Mouse (Mus musculus) thymus, adult 2 months (tissue): Measurements from ENCODE around the gene Spaca3. TPM values are rescaled to one million over a fixed set of nuclear protein-coding genes. Genes with fewer than 3 reads are reported as not detected.

Source experiments
- DNase-seq: peaks from one replicate; pipeline ENCODE4 v3.0.0; 2021
- H3K27ac ChIP-seq: fragments of 200-500 bp; 2 replicates; pipeline ENCODE4 v1.5.1; 2012; ENCODE audit warnings: low read length, control low read depth; ENCODE audit not compliant: control insufficient read depth, insufficient read depth
- H3K27me3 ChIP-seq: fragments of 200-500 bp; 2 replicates; pipeline ENCODE4 v1.6.1; 2012; ENCODE audit warnings: mild to moderate bottlenecking, low read length, moderate library complexity, mixed read lengths; ENCODE audit not compliant: control insufficient read depth, insufficient read depth
- H3K36me3 ChIP-seq: fragments of 200-500 bp; 2 replicates; pipeline ENCODE4 v1.6.1; 2012; ENCODE audit warnings: mild to moderate bottlenecking, low read length, moderate library complexity; ENCODE audit not compliant: control insufficient read depth, insufficient read depth
- H3K4me1 ChIP-seq: fragments of 200-500 bp; replicated peaks from 2 replicates; pipeline ENCODE4 v1.6.1; 2012; ENCODE audit warnings: low read length; ENCODE audit not compliant: control insufficient read depth, insufficient read depth
- H3K4me3 ChIP-seq: fragments of 200-500 bp; 2 replicates; pipeline ENCODE4 v1.5.1; 2012; ENCODE audit warnings: mild to moderate bottlenecking, low read length, control low read depth, moderate library complexity; ENCODE audit not compliant: control insufficient read depth, insufficient read depth
- CTCF ChIP-seq: fragments of 200-500 bp; IDR thresholded peaks from 2 replicates; pipeline ENCODE4 v1.5.1; 2012; ENCODE audit warnings: mild to moderate bottlenecking, control low read depth, low read length, moderate library complexity, borderline replicate concordance; ENCODE audit not compliant: control insufficient read depth, poor library complexity, insufficient read depth; ENCODE audit errors: extremely low read depth
- POLR2A ChIP-seq: fragments of 200-500 bp; IDR thresholded peaks from 2 replicates; pipeline ENCODE4 v1.6.1; 2012; ENCODE audit warnings: mild to moderate bottlenecking, low read length, control low read depth, moderate library complexity; ENCODE audit not compliant: control insufficient read depth, poor library complexity, insufficient read depth; ENCODE audit errors: extremely low read depth
- WGBS: fragments of 180-500 bp; shearing (Covaris S2); methylation state at CpG from one replicate; pipeline ENCODE4 v1.1.7; 2018; 5-methylcytosine and 5-hydroxymethylcytosine counted together
- polyA plus RNA-seq: library from polyadenylated mRNA; depleted of rRNA; stranded (reverse); fragments of >200 nt; gene quantifications from 2 replicates; pipeline ENCODE4 v1.2.3, GENCODE M21; 2012

The Spaca3 gene
- polyA plus RNA-seq, 1 experiment = 0.26 TPM

- Histone ChIP-seq H3K27ac (no peak overlapping the region), H3K27me3 (no peaks in the 10 kb centered on the region), H3K36me3 (no peaks in the 10 kb centered on the region), H3K4me1 (no peaks in the 10 kb centered on the region), H3K4me3 (no peak overlapping the region)
- DNase-seq = no peak
- TF ChIP-seq CTCF (no peak), POLR2A (no peak)
- 62% methylated on average over 2 of the region's 2 CpGs for WGBS
These were observed 14.7 kb upstream of the Spaca3 start for GRCm38 (mm10) chr11:80843435-80843834.

- no peak overlapping the region for H3K4me3 ChIP-seq
- no peaks in the 10 kb centered on the region for H3K36me3 ChIP-seq
- TF ChIP-seq POLR2A = no peak
- TF ChIP-seq CTCF = no peak
- 80% methylated on average over 7 of the region's 7 CpGs for whole genome bisulfite sequencing
- no peak for DNase-seq
- H3K27ac ChIP-seq = no peak overlapping the region
- H3K4me1 ChIP-seq = no peaks in the 10 kb centered on the region
- H3K27me3 ChIP-seq = no peaks in the 10 kb centered on the region
These were observed 12.7 kb upstream of the Spaca3 start for GRCm38 (mm10) chr11:80845486-80845885.

DNA sequence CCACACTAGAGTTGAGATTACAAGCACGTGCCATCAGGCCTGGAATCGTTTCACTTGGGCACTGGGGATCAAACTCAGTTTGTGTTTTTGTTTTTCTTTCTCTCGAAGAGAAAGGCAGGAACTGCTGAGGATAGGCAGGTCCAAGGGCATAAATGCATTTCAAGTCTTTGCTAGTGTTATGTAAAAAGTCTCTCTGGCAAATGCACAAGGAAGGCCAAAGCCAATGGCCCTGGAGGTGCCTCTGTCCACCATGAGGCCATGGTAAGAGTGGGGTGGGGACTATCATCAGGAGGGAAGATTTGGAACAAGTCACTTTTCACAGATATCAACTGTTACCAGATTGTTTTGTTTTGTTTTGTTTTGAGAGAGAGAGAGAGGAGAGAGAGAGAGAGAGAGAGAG is 12.1 kb upstream of the Spaca3 start:
- DNase-seq = no peak
- H3K27ac ChIP-seq = no peak overlapping the region
- H3K27me3 ChIP-seq = no peaks in the 10 kb centered on the region
- no peaks in the 10 kb centered on the region for H3K36me3 ChIP-seq
- H3K4me3 ChIP-seq = no peak overlapping the region
- TF ChIP-seq POLR2A (no peak), CTCF (no peak)
- H3K4me1 ChIP-seq = no peaks in the 10 kb centered on the region
- 50% methylated on average over 3 of the region's 3 CpGs for WGBS

DNA sequence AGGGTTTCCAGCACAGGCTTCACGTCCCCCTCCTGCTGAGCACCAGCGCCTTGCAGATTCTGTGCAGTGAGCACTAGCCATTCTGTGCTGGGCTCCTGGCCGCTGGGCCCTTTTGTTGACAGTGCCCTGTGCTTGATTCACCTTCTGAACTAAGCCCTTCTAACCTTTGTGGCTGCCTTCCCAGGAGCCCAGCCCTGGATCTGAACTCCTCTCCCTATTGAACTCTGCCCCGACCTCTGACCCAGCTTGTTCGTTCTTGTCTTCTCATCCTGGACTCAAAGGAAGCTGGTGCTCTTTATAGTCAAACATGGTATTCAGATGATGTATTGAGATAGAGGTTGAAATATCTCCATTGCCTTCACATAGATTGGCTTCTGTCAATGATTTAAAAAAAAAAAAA is 10.0 kb upstream of the Spaca3 start:
- no peak overlapping the region for H3K4me3 ChIP-seq
- WGBS = 90% methylated on average over 5 of the region's 5 CpGs

DNA sequence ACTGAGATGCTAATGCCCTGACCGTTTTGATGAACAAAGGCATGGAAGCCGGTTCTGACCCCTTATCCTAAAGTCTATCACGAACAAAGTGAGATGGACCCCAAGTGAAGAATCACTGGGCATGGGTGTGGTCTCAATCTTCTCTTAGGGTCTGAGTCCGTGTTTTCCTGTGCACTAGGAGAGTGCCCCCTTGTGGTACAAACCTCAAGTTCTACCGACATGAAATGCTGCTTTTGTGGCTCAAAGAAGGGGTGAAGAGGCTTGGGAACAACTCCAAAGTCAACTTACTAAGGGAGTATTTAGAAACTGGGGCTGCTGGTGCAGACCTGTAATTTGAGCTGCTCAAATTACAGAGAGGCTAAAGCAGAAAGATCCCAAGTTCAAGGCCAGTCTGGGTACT is 6.3 kb upstream of the Spaca3 start:
- no peak overlapping the region for H3K27ac ChIP-seq
- no peaks in the 10 kb centered on the region for H3K4me1 ChIP-seq
- H3K27me3 ChIP-seq = no peaks in the 10 kb centered on the region
- no peaks in the 10 kb centered on the region for H3K36me3 ChIP-seq
- 41% methylated on average over 5 of the region's 5 CpGs for WGBS
- no peak for DNase-seq
- TF ChIP-seq CTCF = no peak
- TF ChIP-seq POLR2A = no peak
- H3K4me3 ChIP-seq = no peak overlapping the region

More for the DNA sequence above, 10.0 kb upstream of the Spaca3 start:
- no peaks in the 10 kb centered on the region for H3K4me1 ChIP-seq
- H3K27ac ChIP-seq = no peak overlapping the region
- TF ChIP-seq POLR2A (no peak), CTCF (no peak)
- H3K36me3 ChIP-seq = no peaks in the 10 kb centered on the region
- DNase-seq = no peak
- no peaks in the 10 kb centered on the region for H3K27me3 ChIP-seq

DNA sequence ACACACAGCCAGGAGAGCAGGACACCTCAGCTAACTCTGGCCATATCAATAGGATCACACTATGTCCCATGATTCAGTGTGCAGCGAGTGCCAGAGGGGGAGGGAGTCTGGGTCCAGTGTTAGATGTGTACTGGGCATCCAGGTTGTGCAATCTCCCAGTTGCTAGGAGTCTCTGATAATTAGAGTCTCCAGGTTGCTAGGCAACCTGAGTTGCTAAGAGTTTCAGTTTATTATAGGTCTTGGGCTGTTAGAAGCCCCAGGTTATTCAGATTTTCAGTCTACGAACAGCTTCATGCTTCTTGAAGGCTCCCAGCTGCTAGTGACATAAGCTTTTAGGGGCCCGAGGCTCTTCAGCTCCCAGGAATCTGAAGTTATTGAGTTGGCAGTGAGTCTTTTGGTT is 5.2 kb upstream of the Spaca3 start:
- 87% methylated on average over 3 of the region's 3 CpGs for WGBS
- Histone ChIP-seq H3K27me3 (no peaks in the 10 kb centered on the region), H3K4me3 (no peak overlapping the region), H3K4me1 (no peaks in the 10 kb centered on the region), H3K36me3 (no peaks in the 10 kb centered on the region), H3K27ac (no peak overlapping the region)
- no peak for TF ChIP-seq POLR2A
- TF ChIP-seq CTCF = no peak
- DNase-seq = no peak

GRCm38 (mm10) chr11:80854430-80854829 is 3.7 kb upstream of the Spaca3 start:
- Histone ChIP-seq H3K4me1 (no peaks in the 10 kb centered on the region), H3K4me3 (no peak overlapping the region), H3K27ac (no peak overlapping the region), H3K36me3 (no peaks in the 10 kb centered on the region), H3K27me3 (no peaks in the 10 kb centered on the region)
- TF ChIP-seq POLR2A (no peak), CTCF (no peak)
- DNase-seq = no peak
- 90% methylated on average over 11 of the region's 11 CpGs for WGBS
